Mouse (Mus musculus): ENCODE data around the gene Atf1. TPM values are rescaled to one million over a fixed set of nuclear protein-coding genes. Genes with fewer than 3 reads are reported as not detected.

Gene Atf1
- total RNA-seq, 2 experiments from 2014 or later: 56.7 to 62.3 TPM

DNA sequence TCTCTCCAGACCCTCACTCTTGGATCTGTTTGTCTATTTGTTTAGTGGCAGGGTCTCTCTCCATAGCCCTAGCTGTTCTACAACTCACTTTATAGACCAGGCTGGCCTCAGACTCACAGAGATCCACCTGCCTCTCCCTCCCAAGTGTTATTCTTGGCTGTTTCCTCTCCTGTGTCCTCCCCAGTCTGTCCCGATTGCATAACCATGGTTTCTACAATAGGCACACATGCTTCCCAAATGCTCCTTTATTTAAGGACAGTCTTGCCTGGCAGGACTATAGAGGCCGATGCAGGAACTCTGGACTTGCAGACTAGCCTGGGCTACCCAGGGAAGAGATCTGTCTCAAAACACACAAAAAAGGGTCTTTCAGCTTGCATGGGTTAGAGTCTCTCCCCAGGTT, 14.3 kb upstream of the Atf1 start:
- ATAC-seq (replicated peaks; ENCODE audit: poor library complexity, severe bottlenecking): no peak

GRCm38 (mm10) chr15:100215092-100215491, 12.5 kb upstream of the Atf1 start:
- peak; percentile 83 for ATAC-seq (replicated peaks; ENCODE audit: poor library complexity, severe bottlenecking)

DNA sequence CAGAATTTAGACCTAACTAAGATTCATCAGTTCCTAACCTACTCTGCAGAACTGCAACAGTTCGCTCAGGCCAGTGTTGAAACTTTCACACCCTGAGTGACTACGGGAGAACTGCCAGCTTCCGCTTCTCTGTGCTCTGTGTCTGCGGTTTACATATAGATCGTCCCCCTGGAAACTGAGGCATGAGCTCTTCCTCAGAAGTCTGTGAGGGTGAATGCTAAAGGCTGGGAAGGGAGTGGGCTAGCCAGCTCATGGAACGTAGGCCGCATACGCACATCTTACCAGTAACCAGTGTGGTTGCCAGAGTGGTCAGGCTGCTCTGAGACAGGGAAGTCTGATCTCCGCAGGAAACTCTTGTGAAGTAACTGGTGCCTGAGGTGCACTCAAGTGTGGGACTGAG, 11.4 kb upstream of the Atf1 start:
- ATAC-seq (replicated peaks; ENCODE audit: poor library complexity, severe bottlenecking): peak; percentile 76

- ATAC-seq (replicated peaks; ENCODE audit: poor library complexity, severe bottlenecking): no peak
Observed at GRCm38 (mm10) chr15:100218018-100218417, 9.6 kb upstream of the Atf1 start.

GRCm38 (mm10) chr15:100219396-100219795, 8.2 kb upstream of the Atf1 start:
- no peak for ATAC-seq (replicated peaks; ENCODE audit: poor library complexity, severe bottlenecking)

DNA sequence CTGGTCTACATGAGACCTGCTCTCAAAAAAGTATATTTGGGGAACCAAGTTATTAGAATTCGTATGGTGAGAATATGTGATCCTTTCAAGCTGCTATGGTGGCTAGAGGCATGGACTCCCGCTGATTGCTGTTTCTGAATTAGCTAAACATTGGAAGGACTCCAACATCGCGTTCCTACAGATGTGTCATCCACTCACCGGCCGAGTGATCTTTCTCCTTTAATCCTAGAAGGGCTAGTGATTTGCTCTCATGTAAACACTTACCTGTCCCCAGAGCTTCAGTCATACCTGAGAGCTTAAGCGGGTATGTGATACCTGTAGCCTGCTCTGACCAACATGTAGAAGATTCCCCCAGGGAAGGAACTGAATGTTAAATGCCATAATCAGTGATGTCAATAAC, 6.7 kb upstream of the Atf1 start:
- ATAC-seq (replicated peaks; ENCODE audit: poor library complexity, severe bottlenecking): no peak

DNA sequence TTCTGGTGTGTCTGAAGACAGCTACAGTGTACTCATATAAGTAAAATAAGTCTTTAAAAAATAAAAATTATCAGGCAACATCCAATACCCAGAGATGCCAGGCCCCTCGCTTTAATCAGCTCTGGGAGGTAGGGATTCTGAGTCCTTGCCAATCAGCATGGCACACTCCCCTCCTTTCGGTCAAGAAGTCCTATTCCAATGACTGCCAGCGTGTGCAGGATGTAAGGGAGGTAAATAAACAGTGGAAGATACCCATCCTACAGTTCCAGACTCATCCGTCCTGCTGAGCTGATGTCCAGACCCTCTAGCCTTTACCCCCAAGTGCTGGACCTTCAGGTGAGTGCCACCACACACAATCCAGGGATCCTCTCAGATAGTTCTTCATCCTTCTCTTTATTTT, 2.2 kb upstream of the Atf1 start:
- ATAC-seq (replicated peaks; ENCODE audit: poor library complexity, severe bottlenecking): no peak

GRCm38 (mm10) chr15:100225891-100226290, 1.7 kb upstream of the Atf1 start:
- no peak for ATAC-seq (replicated peaks; ENCODE audit: poor library complexity, severe bottlenecking)

DNA sequence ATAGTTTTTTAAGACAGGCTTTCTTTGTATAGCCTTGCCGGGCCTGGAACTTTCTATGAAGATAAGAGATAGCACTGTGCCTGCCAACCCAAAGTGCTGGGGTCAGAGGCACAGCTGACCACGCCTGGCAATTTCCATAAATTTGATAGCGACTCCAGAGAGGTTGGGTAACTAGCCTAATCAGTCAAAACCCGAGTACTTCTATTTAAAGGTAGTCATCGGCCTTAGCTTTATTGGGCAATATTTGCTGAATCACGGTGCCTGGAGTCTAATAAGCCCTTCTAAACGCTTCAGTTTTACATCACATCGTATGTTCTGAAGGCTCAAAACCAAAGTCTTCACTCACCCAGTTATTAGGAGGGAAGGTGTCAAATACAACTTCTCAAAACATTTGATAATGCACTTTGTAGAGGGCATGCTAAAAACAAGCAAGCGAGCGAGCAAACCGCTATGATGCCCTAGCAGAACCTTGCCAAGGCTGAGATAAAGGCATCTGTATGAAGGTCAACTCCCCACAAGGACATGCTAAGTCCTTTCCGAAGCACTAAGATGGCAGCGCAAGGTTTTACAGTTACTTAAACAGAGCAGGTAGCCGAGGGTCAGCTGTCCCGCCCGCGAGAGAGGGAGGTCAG, 472 bp upstream of the Atf1 start:
- peak; percentile 52 for ATAC-seq (replicated peaks; ENCODE audit: poor library complexity, severe bottlenecking)

- no peak for ATAC-seq (replicated peaks; ENCODE audit: poor library complexity, severe bottlenecking)
Observed at GRCm38 (mm10) chr15:100228535-100229336, 1.1 kb downstream of the Atf1 start.

DNA sequence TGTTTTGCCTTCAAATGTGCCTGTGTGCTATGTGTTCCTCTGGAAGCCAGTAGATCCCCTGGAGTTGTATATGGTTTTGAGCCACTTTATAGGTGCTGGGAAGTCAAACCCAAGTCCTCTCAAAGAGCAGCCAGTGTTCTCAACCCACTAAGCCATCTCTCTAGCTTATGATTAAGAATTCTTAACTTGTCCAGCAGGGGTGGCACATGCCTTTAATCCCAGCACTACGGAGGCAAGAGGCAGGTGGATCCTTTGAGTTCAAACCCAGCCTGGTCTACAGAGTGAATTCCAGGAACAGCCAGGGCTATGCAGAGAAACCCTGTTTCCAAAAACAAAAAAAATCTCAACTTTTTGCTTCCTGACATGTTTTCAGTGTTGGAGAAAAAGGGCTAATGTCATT, 3.0 kb downstream of the Atf1 start:
- ATAC-seq (replicated peaks; ENCODE audit: poor library complexity, severe bottlenecking): no peak

DNA sequence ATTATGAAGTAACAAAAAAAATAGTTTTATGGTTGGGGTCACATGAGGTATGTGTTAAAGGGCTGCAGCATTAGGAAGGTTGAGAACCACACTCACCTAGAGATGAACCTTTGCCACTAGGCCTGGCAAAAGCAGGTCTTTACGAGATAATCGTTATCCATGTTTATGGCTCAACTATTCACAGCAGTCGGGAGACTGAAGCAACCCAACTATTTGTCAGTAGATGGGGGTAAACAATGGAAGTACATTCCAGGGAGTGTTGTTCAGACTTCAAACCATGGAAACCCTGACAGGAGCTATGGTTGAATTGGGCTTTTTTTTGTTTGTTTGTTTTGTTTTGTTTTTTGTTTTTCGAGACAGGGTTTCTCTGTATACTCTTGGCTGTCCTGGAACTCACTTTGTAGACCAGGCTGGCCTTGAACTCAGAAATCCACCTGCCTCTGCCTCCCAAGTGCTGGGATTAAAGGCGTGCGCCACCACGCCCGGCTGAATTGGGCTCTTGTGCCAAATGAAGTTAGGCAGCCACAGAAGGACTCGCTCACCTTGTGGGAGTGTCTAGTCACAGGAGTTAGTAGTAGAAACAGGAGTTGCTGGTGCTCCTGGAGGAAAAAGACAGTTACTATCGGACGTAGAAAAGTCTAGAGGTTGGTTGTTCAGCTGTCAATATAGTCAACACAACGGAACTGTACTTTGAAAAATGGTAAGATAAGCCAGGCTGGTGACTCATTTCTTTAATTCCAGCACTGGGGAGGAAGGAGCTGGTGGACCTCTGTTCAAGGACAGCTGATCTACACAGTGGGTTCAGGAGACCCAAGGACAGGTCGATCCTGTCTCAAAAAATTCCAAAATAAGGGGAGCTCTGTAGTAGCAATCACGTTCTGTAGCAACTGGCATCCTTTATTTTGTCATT, 4.3 kb downstream of the Atf1 start:
- no peak for ATAC-seq (replicated peaks; ENCODE audit: poor library complexity, severe bottlenecking)

DNA sequence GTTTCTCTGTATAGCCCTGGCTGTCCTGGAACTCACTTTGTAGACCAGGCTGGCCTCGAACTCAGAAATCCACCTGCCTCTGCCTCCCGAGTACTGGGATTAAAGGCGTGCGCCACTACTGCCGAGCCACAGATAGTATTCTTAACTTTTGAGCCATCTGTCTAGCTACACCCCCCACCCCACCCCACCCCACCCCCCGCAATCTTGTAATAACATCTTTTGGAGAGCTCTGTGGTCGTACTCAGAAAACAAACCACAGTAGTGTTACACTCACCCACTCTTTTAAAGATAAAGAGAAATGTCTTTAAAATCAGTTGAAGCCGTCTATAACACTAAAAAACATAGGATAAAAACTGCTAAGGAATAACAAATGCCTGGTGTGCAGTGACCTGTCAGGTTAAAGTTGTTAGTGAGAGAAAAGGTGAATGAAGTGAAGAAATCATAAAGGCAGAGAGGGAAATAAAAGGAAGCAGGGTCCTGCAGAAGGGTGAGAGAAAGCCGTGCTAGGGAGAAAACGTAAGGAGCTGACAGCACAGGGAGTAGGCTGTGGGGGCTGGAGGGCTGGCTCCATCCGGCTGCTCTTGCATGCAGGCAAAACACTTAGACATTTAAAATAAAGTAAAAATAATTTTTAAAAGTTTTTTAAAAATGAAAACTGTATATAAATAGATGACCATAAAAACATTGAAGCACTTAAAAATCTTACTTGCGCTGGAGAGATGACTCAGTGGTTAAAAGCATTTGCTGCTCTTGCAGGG, 7.8 kb downstream of the Atf1 start:
- ATAC-seq (replicated peaks; ENCODE audit: poor library complexity, severe bottlenecking): no peak

GRCm38 (mm10) chr15:100236952-100237351, 9.3 kb downstream of the Atf1 start:
- no peak for ATAC-seq (replicated peaks; ENCODE audit: poor library complexity, severe bottlenecking)

- ATAC-seq (replicated peaks; ENCODE audit: poor library complexity, severe bottlenecking): no peak
Observed at GRCm38 (mm10) chr15:100241780-100242179, 14.2 kb downstream of the Atf1 start.

DNA sequence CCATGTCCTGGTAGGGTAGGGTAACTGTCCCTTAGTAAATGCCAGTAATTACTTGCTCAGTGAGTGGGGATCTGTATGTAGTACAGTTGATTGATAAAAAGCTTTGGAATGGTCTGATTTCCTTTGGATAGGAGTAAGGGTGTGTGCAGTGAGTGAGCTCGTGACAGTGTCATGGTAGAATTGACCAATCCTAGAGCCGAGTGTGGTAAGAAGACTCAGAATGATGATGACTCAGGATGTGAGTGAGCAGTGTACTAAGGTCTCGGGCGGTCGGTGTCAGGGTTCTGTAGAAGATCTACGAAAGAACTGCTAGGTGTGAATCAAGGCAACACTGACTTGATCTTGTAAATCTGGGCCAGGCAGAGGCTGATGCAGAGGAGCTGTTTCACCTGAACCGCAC, 18.3 kb downstream of the Atf1 start:
- no peak for ATAC-seq (replicated peaks; ENCODE audit: poor library complexity, severe bottlenecking)

DNA sequence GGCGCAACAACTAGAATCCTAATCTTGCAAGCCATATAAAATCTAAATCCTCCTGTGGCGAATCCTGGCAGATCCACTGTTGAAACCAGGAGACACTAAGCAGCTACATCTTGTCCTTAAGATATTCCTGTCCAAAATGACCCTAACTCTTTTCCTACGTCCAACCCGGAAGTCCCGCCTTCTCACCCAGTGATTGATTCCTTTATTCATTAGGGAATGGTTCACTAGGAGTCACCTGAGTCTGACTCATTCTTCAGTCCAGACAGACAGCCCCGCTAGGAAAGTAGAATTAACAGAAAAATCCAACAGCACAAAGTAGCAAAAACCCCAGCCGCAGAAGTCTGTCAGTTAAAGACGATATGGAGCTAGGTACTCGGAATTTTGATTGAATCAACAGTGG, 19.7 kb downstream of the Atf1 start:
- ATAC-seq (replicated peaks; ENCODE audit: poor library complexity, severe bottlenecking): no peak

DNA sequence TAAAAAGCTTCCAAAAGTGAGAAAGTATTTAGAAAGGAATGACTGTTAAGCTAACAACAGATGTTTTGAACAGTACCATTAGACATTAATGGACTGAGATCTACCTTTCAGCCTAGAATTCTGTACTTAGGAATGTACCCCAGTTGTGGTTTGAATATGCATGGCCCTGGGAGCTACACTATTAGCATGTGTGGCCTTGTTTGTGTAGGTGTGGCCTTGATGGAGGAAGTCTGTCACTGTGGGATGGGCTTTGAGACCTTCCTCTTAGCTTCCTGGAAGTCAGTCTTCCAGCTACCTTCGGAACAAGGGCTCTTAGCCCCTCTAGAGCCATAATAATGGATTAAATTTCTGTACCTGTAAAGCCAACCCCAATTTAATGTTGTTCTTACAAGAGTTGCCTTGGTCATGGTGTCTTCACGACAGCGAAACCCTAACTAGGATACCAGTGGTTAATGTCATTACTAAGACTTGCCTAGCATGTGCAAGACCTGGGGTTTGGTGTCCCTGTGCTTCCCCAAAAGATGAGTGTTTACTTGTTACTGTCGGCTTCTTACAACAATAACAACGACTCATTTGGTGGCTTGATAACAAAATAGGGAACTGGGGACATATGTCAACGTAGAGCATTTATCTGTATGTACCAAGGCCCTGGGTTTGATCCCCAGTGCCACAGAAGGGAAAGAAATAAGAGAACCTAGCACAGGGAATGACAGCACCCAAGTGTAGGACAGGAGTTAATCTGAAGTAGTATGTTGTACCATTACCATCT, 21.2 kb downstream of the Atf1 start:
- peak; percentile 33 for ATAC-seq (replicated peaks; ENCODE audit: poor library complexity, severe bottlenecking)

GRCm38 (mm10) chr15:100251153-100251780, 23.6 kb downstream of the Atf1 start:
- ATAC-seq (replicated peaks; ENCODE audit: poor library complexity, severe bottlenecking): no peak

Data from granulocyte monocyte progenitor cell, adult 5-6 weeks (primary cell).